Mouse (Mus musculus): ENCODE data around the gene Gm49510. TPM values are rescaled to one million over a fixed set of nuclear protein-coding genes. Genes with fewer than 3 reads are reported as not detected.

Gm49510 gene
- polyA plus RNA-seq, 1 experiment, result 0.08 TPM

DNA sequence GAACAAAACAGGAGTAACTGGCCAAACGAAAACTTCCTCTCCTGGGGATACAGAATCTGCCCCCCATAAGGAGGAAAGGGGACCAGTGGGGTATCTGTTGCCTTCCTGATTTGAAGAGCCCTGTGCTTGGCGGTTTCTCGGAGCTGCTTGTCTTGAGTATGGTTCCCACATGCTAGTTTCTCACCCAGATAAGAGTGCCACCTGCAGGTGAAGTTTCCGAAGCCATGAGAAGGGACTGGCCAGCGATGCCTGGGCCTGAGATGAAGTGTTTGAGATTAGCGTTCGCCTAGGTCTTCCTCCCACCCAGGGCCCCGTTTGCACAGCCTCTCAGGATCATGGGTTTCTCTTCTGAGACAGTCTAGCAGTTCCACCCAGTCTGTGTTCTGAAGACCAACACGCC, 12.6 kb downstream of the Gm49510 start:
- TF ChIP-seq POLR2A (IDR thresholded peaks at IDR 0.05; ENCODE audit: extremely low read depth, insufficient read depth, low read length) (no peak), CTCF (IDR thresholded peaks at IDR 0.05; ENCODE audit: extremely low read depth, insufficient read depth, low read length) (peak; percentile 46)
- H3K4me3 ChIP-seq (ENCODE audit: insufficient read depth, low read length), result no peak overlapping the region
- H3K4me1 ChIP-seq (ENCODE audit: control insufficient read depth, insufficient read depth, low read length), result peaks cover 4% of the 10 kb centered on the region; the same call in 1 of the 2 replicates
- H3K27ac ChIP-seq (ENCODE audit: insufficient read depth, low read length), result no peak overlapping the region

DNA sequence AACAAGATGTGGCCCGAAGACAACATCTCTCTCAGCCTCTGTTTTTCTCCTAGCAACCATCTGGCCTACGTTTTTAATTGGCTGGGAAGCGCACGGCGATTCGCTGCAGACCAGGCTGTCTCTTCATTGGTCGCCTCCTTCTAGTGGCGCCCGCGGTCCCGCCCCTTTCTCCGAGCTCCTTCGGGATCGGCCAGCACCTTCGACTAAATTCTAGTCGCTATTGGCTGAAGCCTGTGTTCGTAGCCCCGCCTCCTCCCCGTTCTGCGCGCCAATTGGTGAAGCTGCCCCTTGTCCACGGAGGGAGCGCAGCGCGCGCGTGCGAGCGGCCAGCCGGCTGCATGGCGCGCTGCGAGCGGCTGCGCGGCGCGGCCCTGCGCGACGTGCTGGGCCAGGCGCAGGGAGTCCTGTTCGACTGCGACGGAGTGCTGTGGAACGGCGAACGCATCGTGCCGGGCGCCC, 14.2 kb downstream of the Gm49510 start, which contains the start of gene Pdxp:
Gene Pdxp, plus strand, starts transcription at position 288 of the 459 bp plus-strand sequence.
- Histone ChIP-seq H3K27ac (ENCODE audit: insufficient read depth, low read length) (peak within 1 kb of the TSS; percentile 76), H3K4me3 (ENCODE audit: insufficient read depth, low read length) (peak within 1 kb of the TSS; percentile 87), H3K4me1 (ENCODE audit: control insufficient read depth, insufficient read depth, low read length) (peaks cover 6% of the 10 kb centered on the region)
- peak; percentile 72 for TF ChIP-seq POLR2A (IDR thresholded peaks at IDR 0.05; ENCODE audit: extremely low read depth, insufficient read depth, low read length)
- no peak for TF ChIP-seq CTCF (IDR thresholded peaks at IDR 0.05; ENCODE audit: extremely low read depth, insufficient read depth, low read length)

DNA sequence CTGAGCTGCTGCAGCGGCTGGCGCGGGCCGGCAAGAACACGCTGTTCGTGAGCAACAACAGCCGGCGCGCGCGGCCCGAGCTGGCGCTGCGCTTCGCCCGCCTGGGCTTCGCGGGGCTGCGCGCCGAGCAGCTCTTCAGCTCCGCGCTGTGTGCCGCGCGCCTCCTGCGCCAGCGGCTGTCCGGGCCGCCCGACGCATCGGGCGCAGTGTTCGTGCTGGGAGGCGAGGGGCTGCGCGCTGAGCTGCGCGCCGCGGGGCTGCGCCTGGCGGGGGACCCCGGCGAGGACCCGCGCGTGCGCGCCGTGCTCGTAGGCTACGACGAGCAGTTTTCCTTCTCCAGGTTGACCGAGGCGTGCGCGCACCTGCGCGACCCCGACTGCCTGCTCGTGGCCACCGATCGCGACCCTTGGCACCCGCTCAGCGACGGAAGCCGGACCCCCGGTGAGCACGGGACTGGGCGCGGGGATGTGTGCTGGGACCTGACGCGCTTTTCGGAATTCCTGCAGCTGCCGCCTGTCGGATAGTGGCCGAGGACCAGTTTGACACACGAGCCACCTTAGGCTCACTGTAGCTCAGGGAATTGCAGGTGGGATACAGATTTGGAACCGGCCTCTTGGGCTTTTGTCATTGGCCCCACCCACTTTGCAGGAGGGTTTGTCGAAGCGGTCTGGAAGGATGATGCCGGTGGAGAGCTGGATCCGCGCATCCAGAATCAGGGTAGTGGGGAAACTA, 14.8 kb downstream of the Gm49510 start:
- Histone ChIP-seq H3K4me3 (ENCODE audit: insufficient read depth, low read length) (peak overlapping the region; percentile 87), H3K4me1 (ENCODE audit: control insufficient read depth, insufficient read depth, low read length) (peaks cover 6% of the 10 kb centered on the region), H3K27ac (ENCODE audit: insufficient read depth, low read length) (peak overlapping the region; percentile 76)
- TF ChIP-seq CTCF (IDR thresholded peaks at IDR 0.05; ENCODE audit: extremely low read depth, insufficient read depth, low read length) (no peak), POLR2A (IDR thresholded peaks at IDR 0.05; ENCODE audit: extremely low read depth, insufficient read depth, low read length) (peak; percentile 40; the same call in 1 of the 2 replicates)

DNA sequence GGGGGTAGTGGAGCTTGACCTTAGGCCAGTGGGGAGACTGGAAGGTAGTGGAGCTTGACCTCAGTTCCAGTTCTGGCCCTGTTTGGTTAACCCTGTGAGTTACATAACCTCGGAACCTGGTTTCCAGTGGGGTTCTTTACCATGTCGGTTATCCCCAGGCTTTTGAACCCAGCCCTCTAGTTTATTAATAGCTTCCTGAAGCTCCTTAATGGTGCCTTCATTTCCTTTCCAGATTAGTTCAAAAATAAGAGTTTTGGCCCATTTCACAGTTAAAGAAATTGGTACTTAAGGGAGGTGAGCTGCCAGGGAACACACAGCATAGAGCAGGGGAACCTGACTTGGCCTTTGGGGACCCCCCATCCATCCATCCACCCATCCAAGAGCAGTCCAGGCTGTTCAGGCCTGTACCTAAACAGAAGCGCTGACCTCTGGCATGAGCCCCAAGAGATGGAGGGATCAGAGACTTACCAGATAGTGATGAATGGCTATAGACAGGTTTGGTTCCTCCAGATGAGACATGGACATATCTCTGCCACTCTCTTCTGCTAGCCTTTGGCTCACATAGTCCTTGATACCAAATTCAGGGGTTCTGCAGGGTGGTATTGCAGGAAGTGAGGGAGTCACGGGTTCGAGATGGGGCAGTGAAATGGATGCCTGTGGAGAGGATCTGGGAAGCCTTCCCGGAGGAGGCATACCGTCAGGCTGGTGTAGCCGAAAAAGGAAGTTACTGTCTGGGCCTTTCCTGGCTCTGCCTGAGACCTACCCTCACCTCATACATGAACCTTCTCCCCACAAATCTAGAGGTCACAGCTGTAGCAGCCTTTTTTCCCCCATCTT, 15.6 kb downstream of the Gm49510 start:
- Histone ChIP-seq H3K4me1 (ENCODE audit: control insufficient read depth, insufficient read depth, low read length) (peaks cover 6% of the 10 kb centered on the region), H3K4me3 (ENCODE audit: insufficient read depth, low read length) (peak overlapping the region; percentile 87), H3K27ac (ENCODE audit: insufficient read depth, low read length) (peak overlapping the region; percentile 76)
- TF ChIP-seq POLR2A (IDR thresholded peaks at IDR 0.05; ENCODE audit: extremely low read depth, insufficient read depth, low read length), result no peak
- no peak for TF ChIP-seq CTCF (IDR thresholded peaks at IDR 0.05; ENCODE audit: extremely low read depth, insufficient read depth, low read length)

DNA sequence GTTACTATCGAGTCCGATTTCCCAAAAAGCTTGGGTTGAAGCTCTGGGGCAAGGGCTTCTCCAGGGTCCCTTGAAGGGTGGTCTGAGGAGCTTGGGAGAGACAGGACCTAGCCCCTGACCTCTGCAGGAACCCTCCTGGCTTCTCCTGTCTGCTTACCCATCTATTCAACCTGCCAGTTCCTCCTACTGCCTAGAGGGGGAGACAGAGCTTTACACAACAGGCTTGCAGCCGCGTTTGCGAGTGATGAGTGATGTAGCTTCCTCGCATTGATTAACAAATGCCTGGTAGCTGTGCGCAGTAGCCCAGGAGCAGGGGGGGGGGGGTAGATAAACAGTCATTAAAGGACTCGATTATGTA, 16.2 kb downstream of the Gm49510 start:
- peak overlapping the region; percentile 87 for H3K4me3 ChIP-seq (ENCODE audit: insufficient read depth, low read length)
- peak; percentile 99 for TF ChIP-seq CTCF (IDR thresholded peaks at IDR 0.05; ENCODE audit: extremely low read depth, insufficient read depth, low read length)
- no peak for TF ChIP-seq POLR2A (IDR thresholded peaks at IDR 0.05; ENCODE audit: extremely low read depth, insufficient read depth, low read length)
- H3K27ac ChIP-seq (ENCODE audit: insufficient read depth, low read length), result 0 out of 2 replicates have a peak overlapping the region, but pooled peaks have one; percentile 76
- H3K4me1 ChIP-seq (ENCODE audit: control insufficient read depth, insufficient read depth, low read length), result peaks cover 6% of the 10 kb centered on the region

DNA sequence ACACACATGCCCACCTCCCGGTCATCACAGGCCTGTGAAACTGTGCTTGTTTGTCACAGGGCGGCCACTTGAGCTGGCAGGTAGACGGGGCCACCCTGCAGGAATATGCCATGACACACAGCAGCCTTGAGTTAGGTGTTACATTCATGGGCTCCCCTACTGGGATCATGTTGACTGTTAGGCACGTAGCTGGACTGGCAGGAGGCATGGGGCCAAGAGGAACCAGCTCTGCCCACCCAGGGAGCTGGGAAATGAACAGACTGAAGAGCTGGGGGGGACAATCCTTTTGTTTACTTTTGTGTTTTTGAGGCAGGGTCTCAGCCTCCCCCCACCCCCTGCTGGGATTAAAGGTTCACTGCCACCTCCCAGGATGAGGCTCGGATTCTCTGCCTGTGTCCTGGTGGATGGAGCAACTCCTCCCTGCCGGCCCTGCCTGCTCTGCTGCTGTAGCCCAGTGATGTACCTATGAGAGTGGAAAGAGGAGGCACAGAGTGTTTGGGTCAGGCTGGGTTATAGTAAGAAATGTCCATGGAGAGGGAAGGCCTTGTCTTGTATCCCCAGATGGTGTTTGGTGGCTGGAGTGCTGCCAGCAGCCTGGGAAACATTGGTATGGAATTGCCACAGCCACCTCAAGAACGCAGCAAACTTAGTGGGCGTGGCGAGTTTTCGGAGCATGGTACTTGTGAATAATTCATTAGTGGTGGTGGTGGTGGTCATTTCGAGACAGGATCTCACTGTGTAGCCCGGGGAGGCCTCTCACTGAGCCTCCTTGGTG, 16.8 kb downstream of the Gm49510 start:
- Histone ChIP-seq H3K4me1 (ENCODE audit: control insufficient read depth, insufficient read depth, low read length) (peaks cover 6% of the 10 kb centered on the region), H3K4me3 (ENCODE audit: insufficient read depth, low read length) (peak overlapping the region; percentile 87), H3K27ac (ENCODE audit: insufficient read depth, low read length) (no peak overlapping the region)
- TF ChIP-seq POLR2A (IDR thresholded peaks at IDR 0.05; ENCODE audit: extremely low read depth, insufficient read depth, low read length), result no peak
- TF ChIP-seq CTCF (IDR thresholded peaks at IDR 0.05; ENCODE audit: extremely low read depth, insufficient read depth, low read length), result no peak

DNA sequence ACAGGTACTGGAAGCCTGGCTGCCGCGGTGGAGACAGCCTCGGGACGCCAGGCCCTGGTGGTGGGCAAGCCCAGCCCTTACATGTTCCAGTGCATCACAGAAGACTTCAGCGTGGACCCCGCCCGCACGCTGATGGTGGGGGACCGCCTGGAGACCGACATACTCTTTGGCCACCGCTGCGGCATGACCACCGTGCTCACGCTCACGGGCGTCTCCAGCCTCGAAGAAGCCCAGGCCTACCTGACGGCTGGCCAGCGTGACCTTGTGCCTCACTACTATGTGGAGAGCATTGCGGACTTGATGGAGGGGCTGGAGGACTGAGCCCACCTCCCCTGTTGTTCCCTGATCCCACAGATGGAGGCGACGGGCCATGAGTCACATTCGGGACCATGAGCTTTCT, 18.7 kb downstream of the Gm49510 start:
- Histone ChIP-seq H3K27ac (ENCODE audit: insufficient read depth, low read length) (no peak overlapping the region), H3K4me3 (ENCODE audit: insufficient read depth, low read length) (no peak overlapping the region), H3K4me1 (ENCODE audit: control insufficient read depth, insufficient read depth, low read length) (peaks cover 6% of the 10 kb centered on the region)
- TF ChIP-seq CTCF (IDR thresholded peaks at IDR 0.05; ENCODE audit: extremely low read depth, insufficient read depth, low read length) (no peak), POLR2A (IDR thresholded peaks at IDR 0.05; ENCODE audit: extremely low read depth, insufficient read depth, low read length) (no peak)

DNA sequence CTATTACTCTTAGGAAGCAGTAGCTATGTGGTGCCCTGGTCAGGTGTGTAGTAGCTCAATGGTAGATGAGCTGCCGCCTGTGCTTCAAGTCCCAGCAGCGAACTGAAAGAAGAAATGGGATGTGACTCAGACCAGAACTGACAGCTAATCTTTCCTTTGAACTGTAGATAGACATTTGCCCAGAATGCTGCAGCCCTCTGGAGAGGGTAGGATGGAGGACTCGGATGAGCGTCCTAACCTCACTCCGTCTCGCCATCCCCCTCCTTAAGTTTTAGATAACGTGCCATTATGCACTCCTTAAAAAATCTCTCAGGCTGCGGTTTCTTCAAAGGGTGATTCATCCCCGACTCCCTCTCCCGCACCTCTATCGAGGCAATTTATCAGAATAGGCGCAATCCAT, 20.4 kb downstream of the Gm49510 start:
- Histone ChIP-seq H3K4me1 (ENCODE audit: control insufficient read depth, insufficient read depth, low read length) (peaks cover 6% of the 10 kb centered on the region), H3K4me3 (ENCODE audit: insufficient read depth, low read length) (no peak overlapping the region), H3K27ac (ENCODE audit: insufficient read depth, low read length) (no peak overlapping the region)
- TF ChIP-seq CTCF (IDR thresholded peaks at IDR 0.05; ENCODE audit: extremely low read depth, insufficient read depth, low read length) (no peak), POLR2A (IDR thresholded peaks at IDR 0.05; ENCODE audit: extremely low read depth, insufficient read depth, low read length) (no peak)

DNA sequence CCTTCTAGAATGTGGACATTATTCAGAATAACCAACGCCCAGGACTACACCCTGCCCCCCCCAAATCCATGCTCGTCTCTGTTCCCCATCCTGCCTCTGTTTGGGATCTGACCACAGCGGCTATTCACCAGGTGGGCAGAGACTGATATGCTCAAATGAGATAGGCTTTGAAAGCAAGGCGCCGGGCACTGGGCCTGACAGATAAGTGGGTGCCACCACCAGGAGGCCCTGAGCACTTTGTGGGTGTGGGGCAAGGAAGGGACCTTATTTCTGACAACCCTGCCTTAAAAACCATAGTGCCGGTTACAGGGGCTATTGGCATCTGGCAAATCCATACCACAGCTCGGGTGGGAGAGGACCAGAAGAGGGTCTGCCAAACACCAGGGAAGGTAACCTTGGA, 23.2 kb downstream of the Gm49510 start:
- no peak overlapping the region for H3K27ac ChIP-seq (ENCODE audit: insufficient read depth, low read length)
- no peak overlapping the region for H3K4me3 ChIP-seq (ENCODE audit: insufficient read depth, low read length)
- peaks cover under 1% of the 10 kb centered on the region for H3K4me1 ChIP-seq (ENCODE audit: control insufficient read depth, insufficient read depth, low read length)
- no peak for TF ChIP-seq POLR2A (IDR thresholded peaks at IDR 0.05; ENCODE audit: extremely low read depth, insufficient read depth, low read length)

All from cortical plate, adult 2 months (tissue).